Mouse (Mus musculus) regulatory T cell (primary cell): ENCODE data around the gene Mtm1.

ENCODE experiments used
- in situ Hi-C: fragments of 300-600 bp; cut with MboI, MseI; formaldehyde crosslinking; loops from one replicate; pipeline ENCODE4 v1.15.1; 2025; ENCODE audit warnings: high pct_unique_total_duplicates

The Mtm1 gene

DNA sequence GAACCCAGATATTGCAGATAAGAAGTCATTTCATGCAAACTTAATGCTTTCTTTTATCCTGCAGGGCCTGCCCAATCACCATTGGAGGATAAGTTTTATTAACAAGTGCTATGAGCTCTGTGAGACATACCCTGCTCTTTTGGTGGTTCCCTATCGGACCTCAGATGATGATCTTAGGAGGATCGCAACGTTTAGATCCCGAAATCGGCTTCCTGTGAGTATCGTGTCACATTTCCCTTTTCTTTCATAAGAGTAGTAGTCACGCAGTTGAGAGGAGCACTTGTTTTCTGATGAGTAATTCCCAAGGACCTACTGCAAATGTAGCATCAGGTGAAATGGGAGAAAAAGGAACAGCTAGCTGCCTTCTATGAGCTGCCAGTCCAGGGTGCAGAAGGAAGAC, 76.5 kb downstream of the Mtm1 start:
- in situ Hi-C loops: no loop called here

DNA sequence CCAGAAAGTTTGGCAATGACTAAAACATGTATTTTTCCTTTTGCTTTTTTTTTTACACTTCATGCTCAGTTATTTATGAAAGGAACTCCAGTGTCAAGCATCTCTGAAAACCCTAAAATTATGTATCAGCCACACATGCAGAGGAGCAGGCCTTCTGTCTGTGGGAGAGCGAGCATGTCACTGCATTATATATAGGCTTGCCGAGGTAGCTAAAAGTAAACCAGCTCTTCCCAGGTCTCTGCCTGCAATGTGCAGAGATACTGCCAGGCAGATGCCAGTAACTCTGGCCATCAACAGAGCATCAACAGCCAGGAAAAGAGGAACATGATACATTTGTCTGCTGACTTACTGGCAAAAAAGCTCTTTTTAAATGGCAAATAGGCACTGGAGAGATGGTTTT, 83.6 kb downstream of the Mtm1 start:
- in situ Hi-C loops: no loop called here

DNA sequence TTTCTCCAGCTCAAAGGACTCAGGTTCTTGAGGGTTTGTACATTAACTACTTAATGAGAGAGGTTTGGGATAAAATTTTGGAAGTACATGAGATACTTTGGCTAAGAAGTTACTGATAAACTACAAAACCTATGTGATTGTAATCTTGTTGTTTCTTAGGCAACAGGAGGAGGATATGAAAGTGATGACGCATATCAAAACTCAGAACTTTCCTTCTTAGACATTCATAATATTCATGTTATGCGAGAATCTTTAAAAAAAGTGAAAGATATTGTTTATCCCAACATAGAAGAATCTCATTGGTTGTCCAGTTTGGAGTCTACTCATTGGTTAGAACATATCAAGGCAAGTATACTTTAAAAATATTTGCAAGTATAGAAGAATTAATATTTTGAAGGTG, 85.4 kb downstream of the Mtm1 start:
- in situ Hi-C loops: no loop called here

DNA sequence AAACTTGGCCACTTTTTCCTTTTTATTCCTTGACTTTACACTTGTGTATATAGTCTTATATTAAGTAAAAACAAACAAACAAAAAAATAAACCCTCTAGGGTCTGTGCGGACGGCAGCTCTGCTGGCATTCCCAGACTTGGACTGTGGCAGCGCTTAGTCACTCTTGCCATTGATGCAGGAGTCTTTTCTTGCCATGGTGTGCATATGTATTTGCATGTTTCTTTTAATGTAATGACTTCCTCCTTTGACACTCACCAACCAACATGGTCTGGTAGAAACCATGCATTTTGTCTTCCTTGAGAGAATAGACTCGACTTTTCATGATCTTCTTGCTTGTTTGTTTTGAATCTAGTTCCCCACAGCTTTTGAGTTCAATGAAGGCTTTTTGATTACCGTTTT, 91.6 kb downstream of the Mtm1 start:
- in situ Hi-C loops: loop anchor here (25.0 kb wide), 1 partner anchor 715 kb away; no protein-coding TSS in a partner anchor

DNA sequence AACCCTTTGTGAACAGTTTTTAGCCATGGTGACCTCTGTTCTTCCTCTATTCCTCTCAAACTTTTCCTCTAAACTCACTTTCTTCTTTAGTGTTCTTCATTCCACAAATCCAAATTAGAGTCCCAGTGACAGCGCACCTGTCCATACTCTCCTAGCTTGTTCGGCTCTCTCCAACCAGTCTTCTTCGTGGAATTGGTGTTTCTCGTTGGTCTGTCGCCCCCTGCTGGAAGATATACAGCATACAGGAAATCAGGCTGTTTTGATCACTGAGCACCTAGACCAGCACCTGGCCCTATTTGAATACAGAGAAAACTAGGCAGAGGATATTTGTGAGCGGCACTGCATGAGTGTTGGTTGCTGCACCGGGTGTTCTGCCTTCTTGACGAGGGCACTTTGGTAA, 100.7 kb downstream of the Mtm1 start:
- in situ Hi-C loops: loop anchor here (25.0 kb wide), 1 partner anchor 724 kb away; no protein-coding TSS in a partner anchor

DNA sequence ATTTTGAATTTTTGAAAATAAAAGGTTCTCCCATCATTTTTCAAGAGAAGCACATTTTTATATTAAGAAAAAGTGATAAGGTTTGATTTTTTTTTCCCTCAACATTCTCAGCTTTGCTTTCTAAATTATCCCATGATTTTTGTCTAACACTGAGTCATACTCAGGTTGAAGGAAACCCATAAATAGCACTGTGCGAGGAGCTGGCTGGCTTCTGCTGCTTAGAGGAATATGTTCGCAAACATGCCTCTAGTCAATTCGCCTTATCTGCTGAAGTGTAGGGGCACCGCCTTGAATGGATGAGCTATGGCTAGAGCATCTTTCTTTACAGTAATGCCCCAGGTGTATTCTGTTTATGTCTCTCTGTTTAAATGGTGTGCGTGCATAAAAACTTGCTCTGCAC, 103.8 kb downstream of the Mtm1 start:
- in situ Hi-C loops: loop anchor here (25.0 kb wide), 1 partner anchor 727 kb away; no protein-coding TSS in a partner anchor

DNA sequence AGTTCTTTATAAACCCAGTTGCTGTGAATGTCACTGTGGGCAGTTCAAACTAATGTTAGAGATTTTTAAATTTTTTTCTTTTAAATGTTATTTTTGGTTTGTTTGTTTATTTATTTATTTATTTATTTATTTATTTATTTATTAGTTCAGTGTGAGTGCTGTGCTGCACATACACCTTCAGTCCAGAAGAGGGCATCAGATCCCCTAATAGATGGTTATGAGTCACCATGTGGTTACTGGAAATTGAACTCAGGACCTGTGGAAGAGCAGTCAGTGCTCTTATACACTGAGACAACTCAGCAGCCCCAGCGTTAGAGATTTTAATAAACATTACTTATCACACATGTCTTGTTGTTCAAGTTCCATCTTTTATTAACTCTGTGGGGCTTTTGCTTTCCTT, 141.5 kb downstream of the Mtm1 start:
- in situ Hi-C loops: no loop called here

DNA sequence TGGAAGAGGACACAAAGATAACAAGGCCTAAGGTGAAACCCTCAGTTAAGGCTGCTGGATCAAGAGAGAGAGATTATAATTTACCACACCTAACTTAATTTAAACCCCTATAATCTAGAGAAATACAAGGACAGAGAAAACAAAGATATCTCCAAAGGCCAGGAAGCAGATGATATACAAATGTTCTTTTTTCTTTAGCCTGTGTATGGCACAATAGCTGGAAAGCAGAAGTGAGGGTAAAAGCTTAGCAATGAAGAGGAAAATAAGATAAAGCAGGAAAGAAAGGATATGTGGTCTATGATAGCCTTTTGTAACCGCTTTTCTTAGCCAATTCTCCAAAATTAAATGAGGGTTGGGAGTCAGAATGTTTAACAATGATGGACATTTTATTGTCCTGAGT, 144.8 kb downstream of the Mtm1 start:
- in situ Hi-C loops: no loop called here

DNA sequence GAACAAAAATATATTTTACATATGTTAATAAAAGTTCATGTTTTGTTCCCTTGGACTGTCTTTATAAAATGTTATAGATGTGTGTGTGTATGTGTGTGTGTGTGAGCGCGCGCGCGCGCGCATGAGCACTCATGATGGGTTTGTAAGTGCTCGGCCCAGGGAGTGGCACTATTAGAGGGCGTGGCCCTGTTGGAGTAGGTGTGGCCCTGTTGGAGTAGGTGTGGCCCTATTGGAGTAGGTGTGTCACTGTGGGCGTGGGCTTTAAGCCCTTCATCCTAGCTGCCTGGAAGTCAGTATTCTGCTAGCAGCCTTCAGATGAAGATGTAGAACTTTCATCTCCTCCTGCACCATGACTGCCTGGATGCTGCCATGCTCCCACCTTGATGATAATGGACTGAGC, 151.2 kb downstream of the Mtm1 start:
- in situ Hi-C loops: loop anchor here (5.0 kb wide), 1 partner anchor 456 kb away; the partner anchor contains the start of gene Vma21

DNA sequence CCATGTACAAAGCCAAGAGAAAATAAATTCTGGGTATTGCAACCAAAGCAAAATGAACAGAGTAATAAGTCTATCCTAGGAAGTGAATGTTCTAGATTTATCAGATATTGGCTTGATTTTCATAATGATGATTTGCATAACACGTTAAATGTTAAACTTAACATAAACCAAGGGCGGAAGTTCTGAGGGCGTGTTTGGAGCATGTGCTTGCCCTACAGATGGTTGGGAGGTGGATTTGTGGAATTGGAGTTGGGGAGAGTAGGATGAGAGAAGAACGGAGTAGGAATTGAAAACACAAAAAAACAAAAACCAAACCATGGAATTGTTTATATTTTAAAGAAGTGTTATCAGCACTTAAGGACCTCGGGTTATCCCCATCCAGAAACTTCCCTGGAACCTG, 153.5 kb downstream of the Mtm1 start:
- in situ Hi-C loops: loop anchor here (5.0 kb wide), 1 partner anchor 453 kb away; the partner anchor contains the start of gene Vma21

DNA sequence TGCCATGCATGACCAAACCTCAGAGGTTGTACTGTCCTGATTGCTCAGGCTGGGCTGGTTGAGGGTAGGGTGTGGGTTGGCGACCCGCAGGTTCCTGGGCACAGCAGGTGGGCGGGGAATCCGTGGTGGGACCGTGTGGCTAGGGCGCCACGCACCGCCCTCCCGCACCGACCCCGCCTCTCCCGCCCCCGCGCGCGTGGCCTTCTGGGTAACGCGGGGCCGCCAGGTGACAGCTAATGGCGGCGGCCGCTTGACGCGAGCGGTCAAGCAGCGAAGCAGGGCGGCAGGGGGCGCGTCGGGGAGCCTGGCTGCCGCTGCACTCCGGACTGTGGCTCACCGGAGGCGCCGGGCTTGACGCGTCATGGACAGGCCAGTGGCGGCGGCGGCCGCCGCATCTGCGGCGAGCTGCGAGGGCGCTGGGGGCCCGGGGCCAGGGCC, 154.0 kb downstream of the Mtm1 start, which contains the start of gene Mtmr1:
Gene Mtmr1 (plus strand): TSS at position 207 of the 438 bp plus-strand sequence.
- in situ Hi-C loops: loop anchor here (5.0 kb wide), 1 partner anchor 453 kb away; the partner anchor contains the start of gene Vma21

DNA sequence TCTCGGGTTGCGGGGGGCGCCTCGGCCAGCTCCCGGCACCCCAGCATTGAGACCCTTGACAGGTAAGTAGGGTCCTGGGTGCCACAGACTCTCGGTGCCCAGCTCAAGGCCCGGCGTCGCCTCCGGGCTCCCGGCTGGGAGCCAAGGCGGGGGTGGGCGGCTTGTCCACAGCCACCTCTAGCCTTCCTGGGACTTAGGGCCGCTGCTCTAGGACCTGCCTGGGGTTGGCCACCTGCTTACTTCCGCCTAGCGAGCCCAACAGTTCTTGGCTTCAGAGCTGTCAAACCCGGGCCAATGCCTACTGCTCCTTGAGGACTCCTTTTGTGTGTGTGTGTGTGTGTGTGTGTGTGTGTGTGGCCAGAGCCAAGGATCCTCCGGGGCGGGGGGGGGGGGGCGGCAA, 154.4 kb downstream of the Mtm1 start:
- in situ Hi-C loops: no loop called here
